Mouse (Mus musculus): ENCODE measurements around the gene Qrich1. TPM values are rescaled to one million over a fixed set of nuclear protein-coding genes. Genes with fewer than 3 reads are reported as not detected.

Gene Qrich1
- total RNA-seq, 1 experiment, result 152 TPM

DNA sequence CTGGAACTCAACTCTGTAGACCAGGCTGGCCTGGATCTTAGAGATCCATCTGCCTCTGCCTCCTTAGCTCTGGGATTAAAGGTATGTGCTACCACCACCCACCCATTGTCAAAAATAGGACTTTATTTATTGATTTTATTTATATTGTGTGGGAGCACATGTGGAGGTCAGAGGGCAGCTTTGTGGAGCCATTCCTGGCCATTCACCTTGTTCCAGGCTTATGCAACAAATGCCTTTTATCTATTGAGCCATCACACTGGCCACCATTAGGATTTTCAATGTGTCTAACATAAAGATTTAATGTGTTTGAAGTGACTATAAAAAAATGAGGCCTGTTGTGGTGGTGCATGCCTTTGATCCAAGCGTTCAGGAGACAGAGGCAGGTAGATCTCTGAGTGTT is 14.9 kb downstream of the Qrich1 start:
- Histone ChIP-seq H3K36me3 (ENCODE audit: control insufficient read depth, insufficient read depth, low read length, poor library complexity, severe bottlenecking) (peaks cover 38% of the 10 kb centered on the region), H3K9ac (ENCODE audit: insufficient read depth, low read depth, low read length, poor library complexity, severe bottlenecking) (no peak overlapping the region), H3K27ac (ENCODE audit: insufficient read depth, low read depth, low read length, poor library complexity, severe bottlenecking) (no peak overlapping the region), H3K9me3 (ENCODE audit: control insufficient read depth, insufficient read depth, low read depth, low read length) (no peaks in the 10 kb centered on the region), H3K4me1 (ENCODE audit: control insufficient read depth in 2 of 2, insufficient read depth in 2 of 2, low read length in 2 of 2, poor library complexity in 1 of 2) (no peaks in the 10 kb centered on the region), H3K4me3 (ENCODE audit: insufficient read depth in 1 of 2, low read depth in 1 of 2, low read length in 2 of 2, poor library complexity in 1 of 2, severe bottlenecking in 1 of 2) (no peak overlapping the region)
- TF ChIP-seq CHD2 (IDR thresholded peaks at IDR 0.05; ENCODE audit: low read depth, low read length) (no peak), HCFC1 (IDR thresholded peaks at IDR 0.05; ENCODE audit: borderline replicate concordance, insufficient read depth, low read length) (no peak), ZC3H11A (IDR thresholded peaks at IDR 0.05; ENCODE audit: borderline replicate concordance, low read depth, low read length) (no peak), MAFK (IDR thresholded peaks at IDR 0.05; ENCODE audit: insufficient read depth, low read depth, low read length) (no peak), ZNF384 (IDR thresholded peaks at IDR 0.05; ENCODE audit: low read depth, low read length) (no peak)
- in situ Hi-C loops (cut with MboI; ENCODE audit: low sequenced_read_pairs in 2 of 2, unreplicated experiment in 2 of 2), result no loop called here
- DNase-seq (ENCODE audit: low read depth, low spot score), result no peak

DNA sequence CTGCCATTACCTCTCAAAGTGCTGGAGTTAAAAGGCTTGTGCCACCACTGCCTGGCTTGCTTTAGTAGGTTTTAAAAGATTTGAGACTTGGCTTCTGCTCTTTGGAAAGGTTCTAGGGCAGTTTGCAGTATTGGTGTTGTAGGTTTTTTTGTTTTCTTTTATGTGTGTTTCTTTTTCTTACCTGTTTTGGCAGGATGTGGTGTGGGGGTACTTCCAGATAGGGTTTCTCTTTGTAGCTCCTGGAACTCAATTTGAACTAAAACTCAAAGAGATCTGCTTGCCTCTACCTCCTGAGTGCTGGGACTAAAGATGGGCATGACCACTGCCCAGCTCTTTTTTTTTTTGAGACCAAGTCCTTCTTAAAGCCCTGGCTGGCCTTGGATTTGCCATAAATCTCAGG is 24.2 kb downstream of the Qrich1 start:
- no peak for DNase-seq (ENCODE audit: low read depth, low spot score)
- in situ Hi-C loops (cut with MboI; ENCODE audit: low sequenced_read_pairs in 2 of 2, unreplicated experiment in 2 of 2), result no loop called here
- no peaks in the 10 kb centered on the region for H3K9me3 ChIP-seq (ENCODE audit: control insufficient read depth, insufficient read depth, low read depth, low read length)
- no peak overlapping the region for H3K4me3 ChIP-seq (ENCODE audit: insufficient read depth in 1 of 2, low read depth in 1 of 2, low read length in 2 of 2, poor library complexity in 1 of 2, severe bottlenecking in 1 of 2)
- no peak overlapping the region for H3K27ac ChIP-seq (ENCODE audit: insufficient read depth, low read depth, low read length, poor library complexity, severe bottlenecking)
- TF ChIP-seq ZC3H11A (IDR thresholded peaks at IDR 0.05; ENCODE audit: borderline replicate concordance, low read depth, low read length) (no peak), MAFK (IDR thresholded peaks at IDR 0.05; ENCODE audit: insufficient read depth, low read depth, low read length) (no peak), CHD2 (IDR thresholded peaks at IDR 0.05; ENCODE audit: low read depth, low read length) (no peak), HCFC1 (IDR thresholded peaks at IDR 0.05; ENCODE audit: borderline replicate concordance, insufficient read depth, low read length) (no peak), ZNF384 (IDR thresholded peaks at IDR 0.05; ENCODE audit: low read depth, low read length) (no peak)
- H3K4me1 ChIP-seq (ENCODE audit: control insufficient read depth in 2 of 2, insufficient read depth in 2 of 2, low read length in 2 of 2, poor library complexity in 1 of 2), result no peaks in the 10 kb centered on the region
- H3K36me3 ChIP-seq (ENCODE audit: control insufficient read depth, insufficient read depth, low read length, poor library complexity, severe bottlenecking), result peaks cover 51% of the 10 kb centered on the region
- no peak overlapping the region for H3K9ac ChIP-seq (ENCODE audit: insufficient read depth, low read depth, low read length, poor library complexity, severe bottlenecking)

DNA sequence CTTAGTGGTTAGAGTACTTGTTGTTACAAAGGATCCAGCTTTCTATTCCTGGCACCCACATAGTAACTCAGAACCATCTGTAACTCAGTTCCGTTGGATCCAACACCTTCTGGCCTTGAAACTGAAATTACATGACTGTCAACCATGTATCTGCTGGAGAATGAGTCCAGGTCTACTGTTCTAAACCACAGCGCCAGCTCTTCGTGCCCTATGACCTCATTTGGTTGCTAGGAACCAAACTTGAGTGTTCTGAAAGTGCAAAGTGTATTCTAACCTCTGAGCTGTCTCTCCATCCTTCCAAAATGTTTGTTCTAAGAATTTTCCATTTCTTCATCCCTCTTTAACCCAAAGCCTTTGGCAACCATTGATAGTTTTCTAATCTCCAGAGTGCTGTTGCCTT is 29.4 kb downstream of the Qrich1 start:
- in situ Hi-C loops (cut with MboI; ENCODE audit: low sequenced_read_pairs in 2 of 2, unreplicated experiment in 2 of 2), result no loop called here
- TF ChIP-seq ZNF384 (IDR thresholded peaks at IDR 0.05; ENCODE audit: low read depth, low read length) (no peak), MAFK (IDR thresholded peaks at IDR 0.05; ENCODE audit: insufficient read depth, low read depth, low read length) (no peak), ZC3H11A (IDR thresholded peaks at IDR 0.05; ENCODE audit: borderline replicate concordance, low read depth, low read length) (no peak), CHD2 (IDR thresholded peaks at IDR 0.05; ENCODE audit: low read depth, low read length) (no peak), HCFC1 (IDR thresholded peaks at IDR 0.05; ENCODE audit: borderline replicate concordance, insufficient read depth, low read length) (no peak)
- Histone ChIP-seq H3K4me1 (ENCODE audit: control insufficient read depth in 2 of 2, insufficient read depth in 2 of 2, low read length in 2 of 2, poor library complexity in 1 of 2) (no peaks in the 10 kb centered on the region; a peak in 2 of 4 replicates), H3K4me3 (ENCODE audit: insufficient read depth in 1 of 2, low read depth in 1 of 2, low read length in 2 of 2, poor library complexity in 1 of 2, severe bottlenecking in 1 of 2) (no peak overlapping the region), H3K36me3 (ENCODE audit: control insufficient read depth, insufficient read depth, low read length, poor library complexity, severe bottlenecking) (peaks cover 38% of the 10 kb centered on the region), H3K9me3 (ENCODE audit: control insufficient read depth, insufficient read depth, low read depth, low read length) (no peaks in the 10 kb centered on the region), H3K9ac (ENCODE audit: insufficient read depth, low read depth, low read length, poor library complexity, severe bottlenecking) (no peak overlapping the region), H3K27ac (ENCODE audit: insufficient read depth, low read depth, low read length, poor library complexity, severe bottlenecking) (no peak overlapping the region)
- DNase-seq (ENCODE audit: low read depth, low spot score), result no peak

DNA sequence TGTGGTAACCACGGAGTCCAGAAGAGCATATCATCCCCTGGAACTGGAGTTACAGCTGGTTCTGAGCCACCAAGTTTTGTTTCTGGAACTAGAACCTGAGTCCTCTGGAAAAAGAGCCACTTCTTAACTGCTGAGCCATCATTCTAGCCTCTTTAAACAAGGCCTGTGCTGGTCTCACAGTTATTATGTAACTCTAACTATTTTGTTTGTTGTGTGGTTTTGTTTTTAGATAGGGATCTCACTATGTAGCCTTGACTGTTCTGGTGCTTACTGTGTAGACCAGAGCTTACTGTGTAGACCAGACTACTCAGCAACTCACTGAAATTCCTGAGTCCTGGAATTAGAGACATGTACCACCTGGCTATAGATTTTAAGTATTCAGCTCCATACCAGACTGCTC is 30.3 kb downstream of the Qrich1 start:
- H3K4me1 ChIP-seq (ENCODE audit: control insufficient read depth in 2 of 2, insufficient read depth in 2 of 2, low read length in 2 of 2, poor library complexity in 1 of 2), result no peaks in the 10 kb centered on the region; a peak in 2 of 4 replicates
- in situ Hi-C loops (cut with MboI; ENCODE audit: low sequenced_read_pairs in 2 of 2, unreplicated experiment in 2 of 2), result no loop called here
- TF ChIP-seq CHD2 (IDR thresholded peaks at IDR 0.05; ENCODE audit: low read depth, low read length) (no peak), HCFC1 (IDR thresholded peaks at IDR 0.05; ENCODE audit: borderline replicate concordance, insufficient read depth, low read length) (no peak), ZNF384 (IDR thresholded peaks at IDR 0.05; ENCODE audit: low read depth, low read length) (no peak), MAFK (IDR thresholded peaks at IDR 0.05; ENCODE audit: insufficient read depth, low read depth, low read length) (no peak), ZC3H11A (IDR thresholded peaks at IDR 0.05; ENCODE audit: borderline replicate concordance, low read depth, low read length) (no peak)
- H3K36me3 ChIP-seq (ENCODE audit: control insufficient read depth, insufficient read depth, low read length, poor library complexity, severe bottlenecking), result peaks cover 34% of the 10 kb centered on the region
- no peaks in the 10 kb centered on the region for H3K9me3 ChIP-seq (ENCODE audit: control insufficient read depth, insufficient read depth, low read depth, low read length)
- H3K4me3 ChIP-seq (ENCODE audit: insufficient read depth in 1 of 2, low read depth in 1 of 2, low read length in 2 of 2, poor library complexity in 1 of 2, severe bottlenecking in 1 of 2), result no peak overlapping the region
- no peak for DNase-seq (ENCODE audit: low read depth, low spot score)
- H3K27ac ChIP-seq (ENCODE audit: insufficient read depth, low read depth, low read length, poor library complexity, severe bottlenecking), result no peak overlapping the region
- H3K9ac ChIP-seq (ENCODE audit: insufficient read depth, low read depth, low read length, poor library complexity, severe bottlenecking), result no peak overlapping the region

DNA sequence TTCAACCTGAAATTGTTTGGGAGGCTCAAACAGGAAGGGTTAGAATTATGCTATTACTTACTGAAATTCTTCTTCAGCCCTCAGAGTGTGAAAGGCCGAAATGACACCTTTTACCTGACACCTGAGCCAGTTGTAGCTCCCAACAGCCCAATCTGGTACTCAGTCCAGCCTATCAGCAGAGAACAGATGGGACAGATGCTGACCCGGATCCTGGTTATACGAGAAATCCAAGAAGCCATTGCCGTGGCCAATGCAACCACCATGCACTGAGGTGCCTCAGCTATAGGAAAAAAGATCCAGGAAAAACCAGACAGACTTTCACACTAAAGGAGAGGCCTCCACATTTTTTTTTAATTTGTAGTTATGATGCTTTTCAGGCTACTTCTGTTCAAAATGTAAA is 42.6 kb downstream of the Qrich1 start:
- H3K36me3 ChIP-seq (ENCODE audit: control insufficient read depth, insufficient read depth, low read length, poor library complexity, severe bottlenecking), result peaks cover 47% of the 10 kb centered on the region

More for the DNA sequence above, 42.6 kb downstream of the Qrich1 start:
- H3K9ac ChIP-seq (ENCODE audit: insufficient read depth, low read depth, low read length, poor library complexity, severe bottlenecking), result no peak overlapping the region
- in situ Hi-C loops (cut with MboI; ENCODE audit: low sequenced_read_pairs in 2 of 2, unreplicated experiment in 2 of 2), result no loop called here
- H3K4me3 ChIP-seq (ENCODE audit: insufficient read depth in 1 of 2, low read depth in 1 of 2, low read length in 2 of 2, poor library complexity in 1 of 2, severe bottlenecking in 1 of 2), result no peak overlapping the region
- TF ChIP-seq MAFK (IDR thresholded peaks at IDR 0.05; ENCODE audit: insufficient read depth, low read depth, low read length) (no peak), ZNF384 (IDR thresholded peaks at IDR 0.05; ENCODE audit: low read depth, low read length) (no peak), ZC3H11A (IDR thresholded peaks at IDR 0.05; ENCODE audit: borderline replicate concordance, low read depth, low read length) (no peak), CHD2 (IDR thresholded peaks at IDR 0.05; ENCODE audit: low read depth, low read length) (no peak)
- no peaks in the 10 kb centered on the region for H3K9me3 ChIP-seq (ENCODE audit: control insufficient read depth, insufficient read depth, low read depth, low read length)
- no peak for DNase-seq (ENCODE audit: low read depth, low spot score)
- H3K4me1 ChIP-seq (ENCODE audit: control insufficient read depth in 2 of 2, insufficient read depth in 2 of 2, low read length in 2 of 2, poor library complexity in 1 of 2), result peaks cover 3 to 5% of the 10 kb centered on the region in 2 experiments; a peak in 3 of 4 replicates
- H3K27ac ChIP-seq (ENCODE audit: insufficient read depth, low read depth, low read length, poor library complexity, severe bottlenecking), result no peak overlapping the region
